Mouse (Mus musculus) layer of hippocampus, adult 2 months (tissue): Measurements from ENCODE around the gene Pcx. TPM values are rescaled to one million over a fixed set of nuclear protein-coding genes. Genes with fewer than 3 reads are reported as not detected.
A peak's percentile ranks its signal among the peaks of the same experiment; 100 is the strongest.

Experiments
- DNase-seq, 2 experiments: peaks; one replicate each; pipeline ENCODE4 v3.0.0; 2022; ENCODE audit warnings: low spot score in 2 of 2
- H3K27ac ChIP-seq: fragments of 200-600 bp; 2 replicates; pipeline ENCODE4 v1.8.1; 2022
- H3K4me3 ChIP-seq: fragments of 200-600 bp; 2 replicates; pipeline ENCODE4 v1.8.1; 2022; ENCODE audit warnings: mild to moderate bottlenecking
- CTCF ChIP-seq: fragments of 200-600 bp; conservative IDR thresholded peaks from 2 replicates; pipeline ENCODE4 v1.8.1; 2022; ENCODE audit warnings: antibody characterized with exemption, mild to moderate bottlenecking, moderate library complexity
- total RNA-seq, 2 experiments: library from RNA; stranded (reverse); gene quantifications; 2 replicates each; pipeline ENCODE4 v1.2.3; 2021

Gene Pcx
- total RNA-seq, 2 experiments from 2014 or later = 64.1 to 76.0 TPM

- Histone ChIP-seq H3K4me3 (no peak overlapping the region), H3K27ac (no peak overlapping the region)
- no peak for DNase-seq
- TF ChIP-seq CTCF = no peak
Observed at GRCm38 (mm10) chr19:4545091-4545490, 34.8 kb downstream of the Pcx start.

GRCm38 (mm10) chr19:4545841-4546240 is 35.6 kb downstream of the Pcx start:
- no peak for TF ChIP-seq CTCF
- Histone ChIP-seq H3K4me3 (no peak overlapping the region), H3K27ac (no peak overlapping the region)
- no peak for DNase-seq

- no peak for DNase-seq
- Histone ChIP-seq H3K4me3 (no peak overlapping the region), H3K27ac (no peak overlapping the region)
- no peak for TF ChIP-seq CTCF
Observed at GRCm38 (mm10) chr19:4547801-4548200, 37.5 kb downstream of the Pcx start.

GRCm38 (mm10) chr19:4548305-4548883 is 38.1 kb downstream of the Pcx start:
- TF ChIP-seq CTCF = no peak
- no peak for DNase-seq
- H3K4me3 ChIP-seq = no peak overlapping the region
- 0 out of 2 replicates have a peak overlapping the region, but pooled peaks have one; percentile 3 for H3K27ac ChIP-seq

- TF ChIP-seq CTCF = no peak
- Histone ChIP-seq H3K27ac (no peak overlapping the region), H3K4me3 (no peak overlapping the region)
- no peak for DNase-seq
Observed at GRCm38 (mm10) chr19:4554248-4554647, 44.0 kb downstream of the Pcx start.

- TF ChIP-seq CTCF = no peak
- DNase-seq = no peak
- no peak overlapping the region for H3K4me3 ChIP-seq
- H3K27ac ChIP-seq = no peak overlapping the region
Observed at GRCm38 (mm10) chr19:4555086-4555485, 44.8 kb downstream of the Pcx start.

GRCm38 (mm10) chr19:4556787-4557186 is 46.5 kb downstream of the Pcx start:
- Histone ChIP-seq H3K4me3 (no peak overlapping the region), H3K27ac (no peak overlapping the region)
- no peak for TF ChIP-seq CTCF
- no peak for DNase-seq

GRCm38 (mm10) chr19:4557796-4558569 is 47.7 kb downstream of the Pcx start:
- no peak for TF ChIP-seq CTCF
- peak overlapping the region; percentile 72 for H3K27ac ChIP-seq
- no peak overlapping the region for H3K4me3 ChIP-seq
- peak; percentile 33 to 49 for DNase-seq

- TF ChIP-seq CTCF = no peak
- Histone ChIP-seq H3K27ac (peak overlapping the region; percentile 72), H3K4me3 (no peak overlapping the region)
- no peak for DNase-seq
Observed at GRCm38 (mm10) chr19:4558570-4558955, 48.3 kb downstream of the Pcx start.

- Histone ChIP-seq H3K4me3 (no peak overlapping the region), H3K27ac (peak overlapping the region; percentile 72)
- DNase-seq = no peak
- no peak for TF ChIP-seq CTCF
Observed at GRCm38 (mm10) chr19:4559011-4559410, 48.7 kb downstream of the Pcx start.

GRCm38 (mm10) chr19:4559588-4559987 is 49.3 kb downstream of the Pcx start:
- H3K27ac ChIP-seq = peak overlapping the region; percentile 72
- no peak for TF ChIP-seq CTCF
- peak in 1 of 2 experiments; percentile 29 for DNase-seq
- no peak overlapping the region for H3K4me3 ChIP-seq

GRCm38 (mm10) chr19:4560205-4560604 is 49.9 kb downstream of the Pcx start:
- Histone ChIP-seq H3K27ac (peak overlapping the region; percentile 72), H3K4me3 (no peak overlapping the region)
- no peak for TF ChIP-seq CTCF
- DNase-seq = no peak

GRCm38 (mm10) chr19:4565678-4566077 is 55.4 kb downstream of the Pcx start:
- DNase-seq = no peak
- H3K4me3 ChIP-seq = no peak overlapping the region
- no peak overlapping the region for H3K27ac ChIP-seq
- TF ChIP-seq CTCF = no peak

GRCm38 (mm10) chr19:4566880-4567279 is 56.6 kb downstream of the Pcx start:
- TF ChIP-seq CTCF = no peak
- DNase-seq = no peak

More at GRCm38 (mm10) chr19:4566880-4567279, 56.6 kb downstream of the Pcx start:
- H3K27ac ChIP-seq = no peak overlapping the region
- H3K4me3 ChIP-seq = no peak overlapping the region
